Mouse (Mus musculus): ENCODE data around the gene Vtn.

Vtn gene

GRCm38 (mm10) chr11:78499004-78499403, at the start of gene Vtn:
Vtn (plus strand) TSS chr11:78499091.
- in situ Hi-C loops (cut with MboI; ENCODE audit: unreplicated experiment in 2 of 2), result loop anchor here in 1 of 2 experiments (25.0 kb wide), 1 partner anchor 338 kb away; the partner anchor contains the start of gene Lyrm9

- in situ Hi-C loops (cut with MboI; ENCODE audit: unreplicated experiment in 2 of 2), result no loop called here
Observed at GRCm38 (mm10) chr11:78450337-78450736, 48.6 kb upstream of the Vtn start.

- in situ Hi-C loops (cut with MboI; ENCODE audit: unreplicated experiment in 2 of 2), result no loop called here
Observed at GRCm38 (mm10) chr11:78453675-78454074, 45.2 kb upstream of the Vtn start.

DNA sequence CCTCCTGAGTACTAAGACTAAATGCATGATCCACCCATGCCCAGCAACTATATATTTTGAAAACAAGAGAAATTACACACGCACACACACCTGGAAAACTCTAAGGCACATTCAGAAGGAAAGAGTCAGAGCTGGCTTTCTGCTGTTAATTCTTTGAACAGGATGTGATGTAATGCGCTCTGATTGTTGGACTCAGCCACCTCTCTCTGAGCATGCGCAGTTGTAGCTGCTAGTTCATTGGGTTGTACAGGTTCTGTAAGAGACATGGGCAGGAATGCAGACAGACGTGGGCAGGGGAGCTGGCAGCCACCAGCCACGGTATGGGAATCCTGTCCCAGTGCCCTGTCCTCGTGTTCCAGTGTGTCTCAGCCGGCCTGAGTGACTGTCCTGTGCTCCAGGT, 44.6 kb upstream of the Vtn start:
- in situ Hi-C loops (cut with MboI; ENCODE audit: unreplicated experiment in 2 of 2), result no loop called here

DNA sequence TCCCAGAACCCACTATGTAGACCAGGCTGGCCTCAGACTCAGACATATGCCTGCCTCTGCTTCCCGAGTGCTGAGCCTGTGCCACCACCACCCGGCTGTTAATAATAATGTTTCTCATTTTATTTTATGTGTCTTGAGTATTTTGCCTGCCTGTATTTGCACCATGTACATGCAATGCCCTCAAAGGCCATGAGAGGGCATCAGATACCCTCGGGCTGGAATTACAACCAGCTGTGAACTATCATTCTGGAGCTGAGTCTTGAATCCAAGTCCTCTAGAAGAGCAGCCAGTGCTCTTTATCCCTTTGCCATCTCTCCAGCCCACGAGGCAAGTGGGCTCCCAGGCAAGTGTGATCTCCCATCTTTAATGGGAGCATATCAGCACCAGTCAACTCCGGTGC, 43.6 kb upstream of the Vtn start:
- in situ Hi-C loops (cut with MboI; ENCODE audit: unreplicated experiment in 2 of 2), result no loop called here

GRCm38 (mm10) chr11:78458740-78459139, 40.2 kb upstream of the Vtn start:
- in situ Hi-C loops (cut with MboI; ENCODE audit: unreplicated experiment in 2 of 2), result no loop called here

DNA sequence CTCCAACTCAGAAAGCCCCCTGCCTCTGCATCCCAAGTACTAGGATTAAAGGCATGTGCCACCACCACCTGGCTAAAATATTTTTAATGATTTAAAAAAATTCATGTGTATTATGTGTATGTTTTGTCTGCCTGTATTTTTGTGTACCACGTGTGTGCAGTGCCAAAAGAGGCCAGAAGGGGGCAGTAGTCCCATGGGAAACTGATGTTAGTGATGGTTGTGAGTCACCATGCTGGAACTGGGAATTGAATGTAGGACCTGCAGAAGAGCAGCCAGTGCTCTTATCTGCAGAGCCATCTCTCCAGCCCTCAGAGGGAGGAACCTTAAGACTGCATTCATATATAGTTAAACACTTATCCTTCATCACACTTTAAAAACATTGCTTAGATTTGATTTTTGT, 37.0 kb upstream of the Vtn start:
- in situ Hi-C loops (cut with MboI; ENCODE audit: unreplicated experiment in 2 of 2), result no loop called here

GRCm38 (mm10) chr11:78462669-78463068, 36.2 kb upstream of the Vtn start:
- in situ Hi-C loops (cut with MboI; ENCODE audit: unreplicated experiment in 2 of 2), result no loop called here

GRCm38 (mm10) chr11:78463286-78464036, 35.4 kb upstream of the Vtn start:
- in situ Hi-C loops (cut with MboI; ENCODE audit: unreplicated experiment in 2 of 2), result no loop called here

DNA sequence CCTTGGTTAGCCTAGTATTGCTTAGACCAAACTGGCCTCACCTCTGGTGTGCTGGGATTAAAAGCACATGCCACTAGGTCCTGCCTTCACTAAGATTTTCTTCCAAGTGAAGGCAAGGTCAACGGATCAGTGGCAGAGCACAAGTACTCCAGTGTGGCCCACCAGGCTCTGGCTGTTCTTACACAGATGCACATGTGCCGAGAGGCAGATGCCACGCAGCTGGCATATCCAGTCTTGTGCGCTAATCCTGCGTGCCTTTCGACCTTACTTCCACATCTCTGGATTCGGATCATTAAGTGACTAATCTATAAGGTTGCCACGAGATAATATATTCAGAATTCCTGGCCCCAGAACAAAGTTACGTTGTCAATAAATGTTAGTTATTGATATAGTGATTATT, 33.8 kb upstream of the Vtn start:
- in situ Hi-C loops (cut with MboI; ENCODE audit: unreplicated experiment in 2 of 2), result no loop called here

- in situ Hi-C loops (cut with MboI; ENCODE audit: unreplicated experiment in 2 of 2), result no loop called here
Observed at GRCm38 (mm10) chr11:78465568-78466180, 33.2 kb upstream of the Vtn start, which contains the start of gene Slc46a1. Slc46a1 (plus strand) TSS chr11:78465697.

DNA sequence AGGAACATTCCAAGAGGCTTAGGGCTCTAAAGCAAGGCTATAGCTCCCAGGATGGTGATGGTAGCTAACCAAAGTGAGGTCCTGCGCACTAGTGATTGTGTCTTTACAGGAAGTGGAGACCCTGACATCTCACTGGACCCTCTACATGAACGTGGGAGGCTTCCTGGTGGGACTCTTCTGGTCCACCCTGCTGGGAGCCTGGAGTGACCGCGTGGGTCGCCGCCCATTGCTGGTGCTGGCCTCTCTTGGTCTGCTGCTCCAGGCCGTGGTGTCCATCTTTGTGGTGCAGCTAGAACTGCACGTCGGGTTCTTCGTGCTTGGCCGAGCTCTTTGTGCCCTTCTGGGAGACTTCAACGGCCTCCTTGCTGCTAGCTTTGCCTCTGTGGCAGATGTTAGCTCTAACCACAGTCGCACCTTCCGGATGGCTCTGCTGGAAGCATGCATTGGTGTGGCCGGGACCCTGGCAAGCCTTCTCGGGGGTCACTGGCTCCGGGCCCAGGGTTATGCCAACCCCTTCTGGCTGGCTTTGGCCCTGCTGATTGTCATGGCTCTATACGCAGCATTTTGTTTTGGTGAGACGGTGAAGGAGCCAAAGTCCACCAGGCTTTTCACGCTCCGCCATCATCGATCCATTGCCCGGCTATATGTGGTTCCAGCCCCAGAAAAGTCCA, 32.5 kb upstream of the Vtn start:
- in situ Hi-C loops (cut with MboI; ENCODE audit: unreplicated experiment in 2 of 2), result no loop called here

DNA sequence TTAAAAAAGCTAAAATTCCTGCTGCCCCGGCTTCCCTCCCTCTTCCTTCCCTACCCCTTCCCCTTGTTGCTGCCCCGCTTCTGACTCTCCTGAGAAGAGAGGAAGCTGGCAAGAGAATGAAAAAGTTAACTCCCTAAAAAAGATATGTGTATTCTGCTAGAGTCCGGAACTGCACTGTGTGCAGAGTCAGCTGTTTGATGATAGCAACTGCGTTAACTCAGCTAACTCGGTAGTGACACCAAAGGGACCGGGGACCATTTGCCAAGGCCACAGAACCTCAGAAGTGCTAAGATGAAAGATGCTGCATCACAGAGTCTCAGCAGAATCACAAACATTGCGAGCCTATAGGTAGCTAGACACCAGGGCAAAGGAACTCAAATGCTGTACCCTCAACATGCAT, 31.4 kb upstream of the Vtn start:
- in situ Hi-C loops (cut with MboI; ENCODE audit: unreplicated experiment in 2 of 2), result no loop called here

DNA sequence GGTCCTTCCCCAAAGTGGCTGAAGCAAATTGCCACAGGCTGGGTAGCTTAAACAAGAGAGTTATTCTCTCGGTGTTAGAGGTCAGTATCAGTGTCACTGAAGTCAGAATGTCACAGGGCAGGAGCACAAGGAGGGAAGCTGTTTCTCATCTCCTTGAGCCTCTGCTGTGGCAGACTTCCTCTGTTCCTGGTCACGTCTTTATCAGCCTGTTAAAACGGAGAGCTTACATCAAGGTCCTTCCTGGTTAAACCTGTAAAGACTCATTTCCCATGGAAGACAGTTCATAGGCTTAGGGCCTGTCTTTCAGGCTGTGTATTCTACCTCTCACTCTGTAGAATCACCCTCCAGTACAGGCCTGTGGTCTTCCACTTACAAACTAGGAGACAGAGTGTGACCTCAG, 31.0 kb upstream of the Vtn start:
- in situ Hi-C loops (cut with MboI; ENCODE audit: unreplicated experiment in 2 of 2), result no loop called here

- in situ Hi-C loops (cut with MboI; ENCODE audit: unreplicated experiment in 2 of 2), result no loop called here
Observed at GRCm38 (mm10) chr11:78471326-78472103, 27.4 kb upstream of the Vtn start.

- in situ Hi-C loops (cut with MboI; ENCODE audit: unreplicated experiment in 2 of 2), result loop anchor here in 1 of 2 experiments (25.0 kb wide), 1 partner anchor 362 kb away; the partner anchor contains the start of gene Lyrm9
Observed at GRCm38 (mm10) chr11:78475289-78475688, 23.6 kb upstream of the Vtn start.

DNA sequence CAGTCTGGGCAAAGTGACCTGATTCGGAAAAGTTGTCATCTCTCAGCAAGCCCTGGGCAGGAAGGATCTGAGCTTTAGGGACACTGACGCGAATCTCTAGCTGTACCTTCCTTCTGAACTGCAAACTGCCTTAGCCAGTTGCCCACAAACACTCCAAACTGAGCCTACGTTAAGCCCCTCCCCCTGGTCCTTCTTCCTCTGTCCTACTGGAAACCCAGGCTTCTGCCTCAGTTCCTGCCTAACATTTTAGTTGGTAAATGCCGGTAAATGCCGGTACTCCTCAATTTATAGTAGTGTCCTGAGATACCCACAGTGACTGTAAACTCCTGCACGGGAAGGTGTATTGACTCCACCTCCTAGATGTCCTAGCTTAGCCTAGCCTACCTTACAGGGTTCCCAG, 15.3 kb upstream of the Vtn start:
- in situ Hi-C loops (cut with MboI; ENCODE audit: unreplicated experiment in 2 of 2), result loop anchor here (10.0 to 25.0 kb wide), 3 partner anchors 341 to 471 kb away; partner anchors contain the start of gene Lyrm9 (in 2 of the 2)

DNA sequence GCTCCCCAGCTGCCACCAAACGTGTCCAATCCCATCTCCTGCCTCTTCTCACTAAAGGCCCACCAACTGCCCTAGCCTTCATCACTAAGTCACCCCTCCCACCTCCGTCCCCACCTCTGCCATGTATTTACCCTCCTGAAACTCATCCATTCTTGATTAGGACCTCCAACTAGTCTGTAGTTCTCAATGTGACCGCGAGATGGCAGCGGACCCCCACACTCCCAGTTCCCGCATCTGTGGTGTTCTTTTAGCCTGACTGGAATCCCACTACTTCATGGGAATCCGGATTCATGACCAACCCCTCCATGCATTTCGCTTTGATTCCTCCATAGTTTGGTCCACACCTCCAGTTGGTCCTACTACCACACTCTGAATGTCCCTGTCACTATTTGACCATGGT, 10.7 kb upstream of the Vtn start:
- in situ Hi-C loops (cut with MboI; ENCODE audit: unreplicated experiment in 2 of 2), result loop anchor here (10.0 to 25.0 kb wide), 3 partner anchors 337 to 467 kb away; partner anchors contain the start of gene Lyrm9 (in 2 of the 2)

DNA sequence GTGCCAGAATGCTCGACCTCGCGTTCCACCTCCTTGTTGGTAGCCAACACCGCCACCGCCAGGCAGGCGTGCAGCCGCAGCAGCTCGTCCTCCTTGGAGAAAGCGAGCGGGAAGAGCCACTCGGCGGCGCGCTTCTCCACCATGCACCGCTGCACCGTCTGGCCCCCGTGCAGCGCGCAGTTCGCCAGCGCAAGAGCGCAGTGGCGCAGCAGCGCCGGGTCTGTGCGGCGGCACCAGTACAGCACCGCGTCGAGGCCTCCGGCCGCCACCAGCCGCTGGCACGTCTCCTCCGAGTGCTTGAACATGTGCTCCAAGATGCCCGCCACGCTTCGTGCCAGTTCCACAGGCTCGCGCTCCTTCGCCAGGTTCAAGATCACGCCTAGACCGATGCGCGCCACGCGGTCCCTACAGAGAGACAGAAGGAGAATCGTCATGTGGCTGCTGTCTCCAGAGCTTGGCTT, 8.1 kb upstream of the Vtn start:
- in situ Hi-C loops (cut with MboI; ENCODE audit: unreplicated experiment in 2 of 2), result loop anchor here in 1 of 2 experiments (25.0 kb wide), 1 partner anchor 346 kb away; the partner anchor contains the start of gene Lyrm9

GRCm38 (mm10) chr11:78495904-78496303, 3.0 kb upstream of the Vtn start:
- in situ Hi-C loops (cut with MboI; ENCODE audit: unreplicated experiment in 2 of 2), result loop anchor here in 1 of 2 experiments (25.0 kb wide), 1 partner anchor 341 kb away; the partner anchor contains the start of gene Lyrm9

Data from v-Abl transformed pro-B cells (cell line).